Comparison of ENCODE assay signal across 16 mouse cellular contexts in the genomic region with DNA sequence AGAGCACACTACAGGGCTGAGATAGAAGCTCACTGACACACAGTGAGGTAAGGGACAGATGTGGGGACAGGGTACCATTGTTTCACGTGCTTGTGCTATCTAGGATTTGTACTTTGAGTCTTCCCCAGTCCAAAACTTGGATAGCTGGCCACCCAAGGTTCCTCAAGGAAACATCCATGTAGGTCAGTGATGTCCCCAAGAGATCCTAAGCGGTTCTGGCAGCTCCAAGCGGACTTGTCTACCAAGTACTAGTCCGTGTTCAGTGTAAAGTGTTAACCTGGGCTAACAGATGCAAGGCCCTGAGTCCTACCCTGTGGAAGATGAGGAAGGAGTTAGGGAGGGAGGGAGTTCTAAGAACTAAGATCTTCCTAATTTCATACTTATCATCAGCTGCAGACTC.
"Had no signal": no experiment of that assay in that cellular context is flagged by ENCODE, and none has a peak within 500 bp of the region (broad histone marks: within the 10 kb centered on the region; RNA-seq: fewer than 3 reads in every experiment).

No protein-coding gene starts in this region.

- H3K27ac ChIP-seq: neural tube, embryonic 13.5 days; neural tube, embryonic 15.5 days; stomach, embryonic 15.5 days; stomach, postnatal 0 days had no signal

- H3K4me1 ChIP-seq: neural tube, embryonic 13.5 days; neural tube, embryonic 15.5 days; stomach, embryonic 15.5 days had no signal

- H3K27me3 ChIP-seq: neural tube, embryonic 13.5 days; neural tube, embryonic 15.5 days; stomach, embryonic 15.5 days had no signal

- DNase-seq: retina, postnatal 1 day; right cerebral cortex, adult 18-20 months; right cerebral cortex, postnatal 14 days; right cerebral cortex, postnatal 25 days; right cerebral cortex, postnatal 4 days; spleen, adult 18-20 months; thymus, adult 18-20 months; thymus, adult 2 months; thymus, postnatal 14 days; thymus, postnatal 25 days; thymus, postnatal 36 days; thymus, postnatal 4 days had no signal

- H3K4me3 ChIP-seq: neural tube, embryonic 13.5 days; neural tube, embryonic 15.5 days; stomach, embryonic 15.5 days had no signal

- H3K9me3 ChIP-seq: neural tube, embryonic 13.5 days; neural tube, embryonic 15.5 days; stomach, embryonic 15.5 days had no signal

- H3K36me3 ChIP-seq: neural tube, embryonic 13.5 days; neural tube, embryonic 15.5 days; stomach, embryonic 15.5 days had no signal
